Mouse (Mus musculus): Measurements from ENCODE around the gene Tmem45b. TPM values are rescaled to one million over a fixed set of nuclear protein-coding genes. Genes with fewer than 3 reads are reported as not detected.
A peak's percentile ranks its signal among the peaks of the same experiment; 100 is the strongest.

The Tmem45b gene
- total RNA-seq, 2 experiments from 2014 or later, result 0.41 to 2.0 TPM

- intact Hi-C loops (cut with DNase I), result no loop called here
- no peak for DNase-seq
Observed at GRCm38 (mm10) chr9:31412165-31412564, 52.1 kb downstream of the Tmem45b start.

- intact Hi-C loops (cut with DNase I), result loop anchor here (5.0 kb wide), 1 partner anchor 137 kb away; no protein-coding TSS in a partner anchor
- DNase-seq, result peak; percentile 17 to 26
Observed at GRCm38 (mm10) chr9:31405217-31405616, 59.0 kb downstream of the Tmem45b start.

- DNase-seq, result no peak
- intact Hi-C loops (cut with DNase I), result loop anchor here (5.0 kb wide), 1 partner anchor 252 kb away; no protein-coding TSS in a partner anchor
Observed at GRCm38 (mm10) chr9:31404311-31404710, 60.0 kb downstream of the Tmem45b start.

- DNase-seq, result peak; percentile 73 to 85
- intact Hi-C loops (cut with DNase I), result loop anchor here (5.0 kb wide), 1 partner anchor 248 kb away; no protein-coding TSS in a partner anchor
Observed at GRCm38 (mm10) chr9:31400441-31400840, 63.8 kb downstream of the Tmem45b start.

GRCm38 (mm10) chr9:31387206-31387605, 77.1 kb downstream of the Tmem45b start:
- intact Hi-C loops (cut with DNase I), result no loop called here
- DNase-seq, result no peak

GRCm38 (mm10) chr9:31386368-31387180, 77.7 kb downstream of the Tmem45b start:
- intact Hi-C loops (cut with DNase I), result no loop called here
- DNase-seq, result no peak

- intact Hi-C loops (cut with DNase I), result no loop called here
- peak; percentile 96 to 97 for DNase-seq
Observed at GRCm38 (mm10) chr9:31385947-31386354, 78.3 kb downstream of the Tmem45b start, which contains the start of gene Nfrkb. TSS of gene Nfrkb (plus strand) at chr9:31386192.

- intact Hi-C loops (cut with DNase I), result no loop called here
- no peak for DNase-seq
Observed at GRCm38 (mm10) chr9:31385500-31385869, 78.8 kb downstream of the Tmem45b start.

- DNase-seq, result no peak
- intact Hi-C loops (cut with DNase I), result no loop called here
Observed at GRCm38 (mm10) chr9:31384786-31385499, 79.3 kb downstream of the Tmem45b start.

GRCm38 (mm10) chr9:31376661-31377060, 87.6 kb downstream of the Tmem45b start:
- intact Hi-C loops (cut with DNase I), result no loop called here
- no peak for DNase-seq

Other genes with a start within 250 kb of the Tmem45b start
- 1 to 10 TPM; 5.4 to 5.5 TPM for gene Prdm10, start 183.9 kb downstream of the Tmem45b start, total RNA-seq (2021)
- gene Nfrkb, start 78.3 kb downstream of the Tmem45b start, total RNA-seq (2021), result 10 to 100 TPM; 13.1 TPM